ENCODE assay signal across 13 mouse cellular contexts in the genomic region with DNA sequence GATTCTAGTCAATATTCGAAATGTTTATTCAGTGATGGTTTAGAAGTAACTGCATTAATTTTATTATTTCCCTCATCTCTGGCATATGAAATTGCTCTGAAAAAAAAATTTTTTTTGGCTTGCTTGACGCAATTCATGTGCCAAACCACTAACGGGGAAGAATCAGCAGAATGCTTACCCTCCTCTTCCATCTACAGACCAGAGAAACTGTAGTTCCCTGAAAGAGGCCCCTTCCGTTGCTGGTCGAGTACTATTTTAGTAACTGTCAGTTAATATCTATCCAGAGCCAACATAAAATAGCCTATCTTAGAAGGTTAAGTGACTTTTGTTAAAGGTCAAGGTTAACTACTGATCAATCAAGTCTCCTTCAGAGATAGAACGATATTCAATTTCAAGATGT.
DNase-seq lines count a peak whose midpoint lies in the region; TF ChIP-seq lines count a peak whose summit lies in the region.
"Had no signal": no experiment of that assay in that cellular context is flagged by ENCODE, and none has a peak within 500 bp of the region (broad histone marks: within the 10 kb centered on the region; RNA-seq: fewer than 3 reads in every experiment).

No protein-coding gene starts in this region.

- no peak overlapping the region for H3K4me3 ChIP-seq in layer of hippocampus, adult 2 months
- H3K4me3 ChIP-seq: embryonic facial prominence, embryonic 12.5 days; heart, adult 2 months; midbrain, embryonic 10.5 days; neural tube, embryonic 13.5 days had no signal

- peak; percentile 54 to 65 for DNase-seq in cerebellum, postnatal 10 days
- DNase-seq in cerebellum, postnatal 36 days = no peak
- DNase-seq in layer of hippocampus, adult 2 months (ENCODE audit: low spot score in 2 of 2) = no peak
- no peak for DNase-seq in layer of hippocampus, postnatal 36 days
- peak; percentile 9 for DNase-seq in liver
- no peak for DNase-seq in urinary bladder, adult 2 months (ENCODE audit: low spot score)
- DNase-seq in right cerebral cortex, postnatal 36 days (ENCODE audit: low spot score in 2 of 2) = no peak
- DNase-seq in adrenal gland, postnatal 4 days (ENCODE audit: low spot score in 2 of 2) = no peak
- DNase-seq: heart, adult 2 months; thymus, adult 2 months had no signal

- no peak for TF ChIP-seq CTCF in layer of hippocampus, adult 2 months (conservative IDR thresholded peaks at IDR 0.05)

- H3K27ac ChIP-seq in layer of hippocampus, adult 2 months = peak overlapping the region; percentile 68
- H3K27ac ChIP-seq: embryonic facial prominence, embryonic 12.5 days; heart, adult 2 months; midbrain, embryonic 10.5 days; neural tube, embryonic 13.5 days had no signal

Comparison
In these comparisons a context has a peak if more than half of its experiments do, and no peak if none do; other contexts are left out.
1. DNase-seq: peak in cerebellum, postnatal 10 days (2 of 2) and liver (single experiment); none in cerebellum, postnatal 36 days (0 of 2), layer of hippocampus, adult 2 months (0 of 2), layer of hippocampus, postnatal 36 days (0 of 2), urinary bladder, adult 2 months (single experiment), right cerebral cortex, postnatal 36 days (0 of 2) and adrenal gland, postnatal 4 days (0 of 2).